ENCODE assay signal across 16 mouse cellular contexts in the genomic region with DNA sequence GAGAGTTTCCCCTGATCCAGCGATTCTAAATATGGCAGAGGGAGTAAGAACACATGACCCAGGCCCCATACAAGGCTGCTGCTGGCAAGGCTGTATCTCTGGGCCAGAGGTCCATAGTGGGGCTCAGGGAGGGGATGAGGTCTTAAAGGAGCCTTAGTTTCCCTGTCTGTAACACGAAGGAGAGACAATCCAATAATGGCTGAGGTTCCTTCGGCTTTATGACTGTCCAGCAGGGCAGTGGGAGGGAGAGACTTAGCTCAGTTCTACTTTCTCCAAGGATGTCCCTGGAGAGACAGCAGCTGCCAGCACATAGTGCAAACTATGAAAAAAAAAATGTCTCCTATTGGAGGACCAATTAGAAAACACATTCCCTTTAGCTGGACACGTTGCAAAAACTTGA. TPM values are rescaled to one million over a fixed set of nuclear protein-coding genes. Genes with fewer than 3 reads are reported as not detected.
DNase-seq lines count a peak whose midpoint lies in the region; ATAC-seq and TF ChIP-seq lines count a peak whose summit lies in the region.
"Had no signal": no experiment of that assay in that cellular context is flagged by ENCODE, and none has a peak within 500 bp of the region (broad histone marks: within the 10 kb centered on the region; RNA-seq: fewer than 3 reads in every experiment).

No protein-coding gene starts in this region.

- no peak overlapping the region for H3K4me3 ChIP-seq in intestine, embryonic 15.5 days (replicated peaks)
- no peak overlapping the region for H3K4me3 ChIP-seq in intestine, postnatal 0 days (ENCODE audit: low read depth, low read length)
- H3K4me3 ChIP-seq in heart, embryonic 15.5 days, result no peak overlapping the region
- H3K4me3 ChIP-seq in stomach, embryonic 15.5 days (replicated peaks), result no peak overlapping the region
- H3K4me3 ChIP-seq: forebrain, embryonic 15.5 days; limb, embryonic 10.5 days; liver, embryonic 15.5 days had no signal

- H3K4me2 ChIP-seq in intestine, embryonic 15.5 days (replicated peaks), result no peak overlapping the region
- no peak overlapping the region for H3K4me2 ChIP-seq in intestine, postnatal 0 days (replicated peaks; ENCODE audit: low read depth)
- 0 out of 2 replicates have a peak overlapping the region, but pooled peaks have one; percentile 9 for H3K4me2 ChIP-seq in heart, embryonic 15.5 days
- no peak overlapping the region for H3K4me2 ChIP-seq in stomach, embryonic 15.5 days
- H3K4me2 ChIP-seq: forebrain, embryonic 15.5 days; hindbrain, embryonic 14.5 days; liver, embryonic 15.5 days had no signal

- peaks cover 5% of the 10 kb centered on the region for H3K4me1 ChIP-seq in intestine, embryonic 15.5 days (replicated peaks)
- 0 out of 2 replicates have a peak, but pooled peaks cover 4% of the 10 kb centered on the region for H3K4me1 ChIP-seq in intestine, postnatal 0 days (replicated peaks; ENCODE audit: control insufficient read depth, insufficient read depth, low read length)
- H3K4me1 ChIP-seq in heart, embryonic 15.5 days (replicated peaks), result peaks cover 33% of the 10 kb centered on the region
- H3K4me1 ChIP-seq in stomach, embryonic 15.5 days, result peaks cover 10% of the 10 kb centered on the region

- peaks cover 2% of the 10 kb centered on the region; the same call in 1 of the 2 replicates for H3K27me3 ChIP-seq in intestine, embryonic 15.5 days (replicated peaks)
- 0 out of 2 replicates have a peak, but pooled peaks cover 5% of the 10 kb centered on the region for H3K27me3 ChIP-seq in intestine, postnatal 0 days (replicated peaks; ENCODE audit: control insufficient read depth, insufficient read depth, low read length)
- H3K27me3 ChIP-seq in heart, embryonic 15.5 days, result peaks cover 12% of the 10 kb centered on the region; the same call in 1 of the 2 replicates
- 0 out of 2 replicates have a peak, but pooled peaks cover under 1% of the 10 kb centered on the region for H3K27me3 ChIP-seq in stomach, embryonic 15.5 days (replicated peaks)
- H3K27me3 ChIP-seq: forebrain, embryonic 15.5 days; Patski had no signal

- intact Hi-C loops in left cerebral cortex, postnatal 25 days (cut with DNase I), result no loop called here

- H3K9me3 ChIP-seq in intestine, embryonic 15.5 days, result no peaks in the 10 kb centered on the region
- H3K9me3 ChIP-seq in intestine, postnatal 0 days (ENCODE audit: control insufficient read depth), result no peaks in the 10 kb centered on the region
- no peaks in the 10 kb centered on the region for H3K9me3 ChIP-seq in heart, embryonic 15.5 days (replicated peaks)
- H3K9me3 ChIP-seq in stomach, embryonic 15.5 days, result no peaks in the 10 kb centered on the region
- H3K9me3 ChIP-seq: forebrain, embryonic 15.5 days; limb, embryonic 10.5 days; liver, embryonic 15.5 days had no signal

- H3K9ac ChIP-seq in intestine, embryonic 15.5 days, result no peak overlapping the region
- H3K9ac ChIP-seq in intestine, postnatal 0 days (ENCODE audit: low read depth, low read length), result no peak overlapping the region
- no peak overlapping the region for H3K9ac ChIP-seq in heart, embryonic 15.5 days
- no peak overlapping the region for H3K9ac ChIP-seq in stomach, embryonic 15.5 days
- H3K9ac ChIP-seq: forebrain, embryonic 15.5 days; hindbrain, embryonic 14.5 days; liver, embryonic 15.5 days had no signal

- 0 out of 2 replicates have a peak, but pooled peaks have one; percentile 18 for ATAC-seq in intestine, embryonic 15.5 days
- no peak for ATAC-seq in intestine, postnatal 0 days
- ATAC-seq in heart, embryonic 15.5 days (replicated peaks; ENCODE audit: insufficient number of reproducible peaks, insufficient read depth, low FRiP score, low read depth), result peak; percentile 47; the same call in 1 of the 2 replicates
- 0 out of 2 replicates have a peak, but pooled peaks have one; percentile 17 for ATAC-seq in stomach, embryonic 15.5 days (ENCODE audit: insufficient read depth, low FRiP score, low read depth)
- ATAC-seq: forebrain, embryonic 15.5 days; Patski had no signal

- no peaks in the 10 kb centered on the region for H3K36me3 ChIP-seq in intestine, embryonic 15.5 days
- H3K36me3 ChIP-seq in intestine, postnatal 0 days (ENCODE audit: control insufficient read depth, insufficient read depth), result no peaks in the 10 kb centered on the region
- H3K36me3 ChIP-seq in heart, embryonic 15.5 days, result no peaks in the 10 kb centered on the region
- H3K36me3 ChIP-seq in stomach, embryonic 15.5 days, result no peaks in the 10 kb centered on the region
- H3K36me3 ChIP-seq: forebrain, embryonic 15.5 days; limb, embryonic 10.5 days; liver, embryonic 15.5 days had no signal

- TF ChIP-seq CTCF in intestine, postnatal 0 days (IDR thresholded peaks at IDR 0.05; ENCODE audit: low read depth), result no peak

- WGBS in intestine, embryonic 15.5 days, result 53% methylated on average over 4 of the region's 4 CpGs
- WGBS in intestine, postnatal 0 days, result 48% methylated on average over 4 of the region's 4 CpGs
- WGBS in heart, embryonic 15.5 days, result 45% methylated on average over 4 of the region's 4 CpGs
- 55% methylated on average over 4 of the region's 4 CpGs for WGBS in stomach, embryonic 15.5 days

- DNase-seq in adrenal gland, postnatal 10 days, result peak; percentile 36
- no peak for DNase-seq in adrenal gland, postnatal 25 days
- no peak for DNase-seq in left cerebral cortex, postnatal 25 days (ENCODE audit: low spot score in 2 of 2)
- no peak for DNase-seq in kidney, postnatal 36 days
- DNase-seq: cerebellum, adult 9-10 months; retina, postnatal 1 day had no signal

- H3K27ac ChIP-seq in intestine, embryonic 15.5 days, result 0 out of 2 replicates have a peak overlapping the region, but pooled peaks have one; percentile 6
- no peak overlapping the region for H3K27ac ChIP-seq in intestine, postnatal 0 days (ENCODE audit: low read depth, low read length)
- H3K27ac ChIP-seq in heart, embryonic 15.5 days, result peak overlapping the region; percentile 25; the same call in 1 of the 2 replicates
- no peak overlapping the region for H3K27ac ChIP-seq in stomach, embryonic 15.5 days
- H3K27ac ChIP-seq: forebrain, embryonic 15.5 days; hindbrain, embryonic 14.5 days; limb, embryonic 10.5 days; liver, embryonic 15.5 days had no signal

RNA-seq across cellular contexts. Expression of a gene that starts 22.2 kb away (rescaled TPM):
- 1 to 10 TPM; 4.1 to 7.7 TPM for total RNA-seq in adrenal gland, postnatal 10 days (2021)
- total RNA-seq in adrenal gland, postnatal 25 days (2021), result 1.5 and 2.0 TPM in 2 replicates
- 2.2 and 2.3 TPM in 2 replicates for polyA plus RNA-seq in intestine, embryonic 15.5 days (2015; fragmentation: Nextera tagmentation; extraction: Ambion mirVana)
- polyA plus RNA-seq in intestine, postnatal 0 days (2015; fragmentation: Nextera tagmentation; extraction: Ambion mirVana), result 1.6 and 2.0 TPM in 2 replicates
- 0.64 and 0.99 TPM in 2 replicates for polyA plus RNA-seq in heart, embryonic 15.5 days (2015; fragmentation: Nextera tagmentation; extraction: Ambion mirVana)
- 2.6 and 2.9 TPM in 2 replicates for polyA plus RNA-seq in stomach, embryonic 15.5 days (2015; fragmentation: Nextera tagmentation; extraction: Ambion mirVana)
- total RNA-seq in left cerebral cortex, postnatal 25 days (2021), result 1 to 10 TPM; 7.4 to 8.5 TPM
- total RNA-seq: megakaryocyte progenitor cell, adult 5-6 weeks had no signal

RNA-seq across cellular contexts. Expression of a gene that starts 59.8 kb away (rescaled TPM):
- total RNA-seq in adrenal gland, postnatal 10 days (2021), result 1 to 10 TPM; 3.2 to 7.4 TPM
- 61.7 and 80.0 TPM in 2 replicates for total RNA-seq in adrenal gland, postnatal 25 days (2021)
- polyA plus RNA-seq in intestine, embryonic 15.5 days (2015; fragmentation: Nextera tagmentation; extraction: Ambion mirVana), result 2.4 and 2.8 TPM in 2 replicates
- polyA plus RNA-seq in intestine, postnatal 0 days (2015; fragmentation: Nextera tagmentation; extraction: Ambion mirVana), result 1.7 and 2.1 TPM in 2 replicates
- polyA plus RNA-seq in heart, embryonic 15.5 days (2015; fragmentation: Nextera tagmentation; extraction: Ambion mirVana), result 21.5 and 26.4 TPM in 2 replicates
- 8.4 and 13.2 TPM in 2 replicates for polyA plus RNA-seq in stomach, embryonic 15.5 days (2015; fragmentation: Nextera tagmentation; extraction: Ambion mirVana)
- 10 to 100 TPM; 17.9 to 18.8 TPM for total RNA-seq in left cerebral cortex, postnatal 25 days (2021)

Comparison
In these comparisons a context has a peak if more than half of its experiments do, and no peak if none do; other contexts are left out.
1. H3K27ac ChIP-seq: peak in intestine, embryonic 15.5 days (single experiment) and heart, embryonic 15.5 days (single experiment); none in intestine, postnatal 0 days (single experiment) and stomach, embryonic 15.5 days (single experiment).